Mouse (Mus musculus): ENCODE measurements around the gene Cenpp.

GRCm38 (mm10) chr13:49549616-49550015 is 103.0 kb downstream of the Cenpp start:
- no peak for TF ChIP-seq POLR2A (IDR thresholded peaks at IDR 0.05; ENCODE audit: control insufficient read depth, extremely low read depth, insufficient read depth, low read length, poor library complexity)
- no peak for TF ChIP-seq CTCF (IDR thresholded peaks at IDR 0.05; ENCODE audit: borderline replicate concordance, control insufficient read depth, extremely low read depth, insufficient read depth, low read length, poor library complexity)
